Mouse (Mus musculus): Measurements from ENCODE around the gene Apbb2. TPM values are rescaled to one million over a fixed set of nuclear protein-coding genes. Genes with fewer than 3 reads are reported as not detected.

Gene Apbb2
- polyA plus RNA-seq, 1 experiment from 2014 or later = 30.9 TPM

GRCm38 (mm10) chr5:66319341-66319740 lies 299.2 kb downstream of the Apbb2 start:
- Histone ChIP-seq H3K27ac (replicated peaks in 1 of 2; ENCODE audit: control insufficient read depth in 1 of 2, insufficient read depth in 1 of 2, low read depth in 2 of 2, low read length in 2 of 2) (peak overlapping the region in 1 of 2 experiments; percentile 53; a peak in 2 of 4 replicates), H3K36me3 (ENCODE audit: control insufficient read depth, insufficient read depth, low read length) (no peaks in the 10 kb centered on the region), H3K9me3 (ENCODE audit: control insufficient read depth, low read length) (no peaks in the 10 kb centered on the region), H3K4me3 (ENCODE audit: control insufficient read depth in 1 of 2, insufficient read depth in 1 of 2, low read depth in 1 of 2, low read length in 2 of 2) (no peak overlapping the region), H3K4me2 (ENCODE audit: low read length) (peak overlapping the region; percentile 49), H3K9ac (ENCODE audit: low read length) (peak overlapping the region; percentile 16; the same call in 1 of the 2 replicates), H3K4me1 (ENCODE audit: control insufficient read depth in 2 of 2, insufficient read depth in 2 of 2, low read length in 2 of 2) (peaks cover 21 to 32% of the 10 kb centered on the region in 2 experiments), H3K27me3 (ENCODE audit: control insufficient read depth, insufficient read depth, low read length) (no peaks in the 10 kb centered on the region)
- WGBS = 69% methylated on average over 6 of the region's 6 CpGs
- ATAC-seq (ENCODE audit: insufficient number of reproducible peaks, insufficient read depth, low FRiP score, low read depth) = no peak

DNA sequence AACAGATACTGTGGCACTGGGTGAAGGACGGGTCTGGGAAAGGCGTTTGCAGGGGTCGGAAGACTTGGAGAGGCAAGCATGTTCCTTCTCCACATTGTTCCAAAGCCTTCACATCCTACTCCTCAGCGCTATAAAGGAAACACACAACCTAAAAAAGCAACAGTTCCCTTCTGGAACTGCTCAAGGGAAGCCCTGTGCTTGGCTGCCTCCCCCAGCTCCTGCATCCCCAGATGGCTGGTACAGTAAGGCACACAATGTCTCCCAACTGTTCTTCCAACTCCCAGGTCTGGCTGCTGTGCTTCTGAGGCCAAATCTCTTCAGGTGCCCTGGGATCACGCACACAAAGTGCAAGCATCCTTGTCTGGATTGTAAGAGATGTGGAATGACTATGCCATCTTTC lies 302.8 kb downstream of the Apbb2 start:
- WGBS = 91% methylated on average over 5 of the region's 5 CpGs
- H3K4me2 ChIP-seq (ENCODE audit: low read length) = no peak overlapping the region
- no peak overlapping the region for H3K27ac ChIP-seq (replicated peaks in 1 of 2; ENCODE audit: control insufficient read depth in 1 of 2, insufficient read depth in 1 of 2, low read depth in 2 of 2, low read length in 2 of 2)
- H3K9ac ChIP-seq (ENCODE audit: low read length) = no peak overlapping the region
- H3K4me1 ChIP-seq (ENCODE audit: control insufficient read depth in 2 of 2, insufficient read depth in 2 of 2, low read length in 2 of 2) = peaks cover 6 to 9% of the 10 kb centered on the region in 2 experiments
- no peaks in the 10 kb centered on the region for H3K9me3 ChIP-seq (ENCODE audit: control insufficient read depth, low read length)
- H3K27me3 ChIP-seq (ENCODE audit: control insufficient read depth, insufficient read depth, low read length) = no peaks in the 10 kb centered on the region
- ATAC-seq (ENCODE audit: insufficient number of reproducible peaks, insufficient read depth, low FRiP score, low read depth) = no peak
- peaks cover 7% of the 10 kb centered on the region for H3K36me3 ChIP-seq (ENCODE audit: control insufficient read depth, insufficient read depth, low read length)
- no peak overlapping the region for H3K4me3 ChIP-seq (ENCODE audit: control insufficient read depth in 1 of 2, insufficient read depth in 1 of 2, low read depth in 1 of 2, low read length in 2 of 2)

DNA sequence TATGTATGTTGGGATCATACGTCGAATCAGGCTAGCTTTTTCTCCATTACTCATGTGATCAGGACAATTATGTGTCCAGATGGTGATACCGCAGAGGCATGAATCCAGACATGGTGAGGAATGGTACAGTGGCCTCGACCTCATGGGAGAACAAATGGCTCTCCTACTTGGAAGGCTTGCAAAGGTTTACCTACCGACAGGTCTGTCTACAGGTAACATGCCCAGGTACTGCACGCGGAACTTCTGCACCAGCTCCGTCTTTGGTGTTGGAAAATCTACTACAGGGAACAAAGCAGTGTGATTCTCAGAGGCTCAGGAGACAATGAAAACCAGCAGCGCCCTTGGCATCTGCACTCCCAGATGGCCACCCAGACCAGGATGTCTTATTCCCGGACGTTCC lies 307.8 kb downstream of the Apbb2 start:
- H3K9me3 ChIP-seq (ENCODE audit: control insufficient read depth, low read length) = no peaks in the 10 kb centered on the region
- H3K9ac ChIP-seq (ENCODE audit: low read length) = no peak overlapping the region
- ATAC-seq (ENCODE audit: insufficient number of reproducible peaks, insufficient read depth, low FRiP score, low read depth) = no peak
- 95% methylated on average over 11 of the region's 11 CpGs for WGBS
- H3K4me2 ChIP-seq (ENCODE audit: low read length) = no peak overlapping the region
- no peak overlapping the region for H3K27ac ChIP-seq (replicated peaks in 1 of 2; ENCODE audit: control insufficient read depth in 1 of 2, insufficient read depth in 1 of 2, low read depth in 2 of 2, low read length in 2 of 2)
- no peaks in the 10 kb centered on the region for H3K4me1 ChIP-seq (ENCODE audit: control insufficient read depth in 2 of 2, insufficient read depth in 2 of 2, low read length in 2 of 2)
- no peak overlapping the region for H3K4me3 ChIP-seq (ENCODE audit: control insufficient read depth in 1 of 2, insufficient read depth in 1 of 2, low read depth in 1 of 2, low read length in 2 of 2)
- no peaks in the 10 kb centered on the region for H3K27me3 ChIP-seq (ENCODE audit: control insufficient read depth, insufficient read depth, low read length)
- H3K36me3 ChIP-seq (ENCODE audit: control insufficient read depth, insufficient read depth, low read length) = peaks cover 52% of the 10 kb centered on the region

- no peak overlapping the region for H3K9ac ChIP-seq (ENCODE audit: low read length)
- H3K27me3 ChIP-seq (ENCODE audit: control insufficient read depth, insufficient read depth, low read length) = no peaks in the 10 kb centered on the region
- H3K9me3 ChIP-seq (ENCODE audit: control insufficient read depth, low read length) = no peaks in the 10 kb centered on the region
- no peak for ATAC-seq (ENCODE audit: insufficient number of reproducible peaks, insufficient read depth, low FRiP score, low read depth)
- peaks cover 53% of the 10 kb centered on the region for H3K36me3 ChIP-seq (ENCODE audit: control insufficient read depth, insufficient read depth, low read length)
- H3K4me3 ChIP-seq (ENCODE audit: control insufficient read depth in 1 of 2, insufficient read depth in 1 of 2, low read depth in 1 of 2, low read length in 2 of 2) = no peak overlapping the region
- 75% methylated on average over 9 of the region's 9 CpGs for WGBS
- H3K4me1 ChIP-seq (ENCODE audit: control insufficient read depth in 2 of 2, insufficient read depth in 2 of 2, low read length in 2 of 2) = no peaks in the 10 kb centered on the region
- H3K4me2 ChIP-seq (ENCODE audit: low read length) = no peak overlapping the region
- no peak overlapping the region for H3K27ac ChIP-seq (replicated peaks in 1 of 2; ENCODE audit: control insufficient read depth in 1 of 2, insufficient read depth in 1 of 2, low read depth in 2 of 2, low read length in 2 of 2)
Measured at GRCm38 (mm10) chr5:66310328-66310727, 308.3 kb downstream of the Apbb2 start.

- no peak overlapping the region for H3K27ac ChIP-seq (replicated peaks in 1 of 2; ENCODE audit: control insufficient read depth in 1 of 2, insufficient read depth in 1 of 2, low read depth in 2 of 2, low read length in 2 of 2)
- 87% methylated on average over 8 of the region's 8 CpGs for whole genome bisulfite sequencing
- H3K9ac ChIP-seq (ENCODE audit: low read length) = no peak overlapping the region
- no peak overlapping the region for H3K4me3 ChIP-seq (ENCODE audit: control insufficient read depth in 1 of 2, insufficient read depth in 1 of 2, low read depth in 1 of 2, low read length in 2 of 2)
- H3K36me3 ChIP-seq (ENCODE audit: control insufficient read depth, insufficient read depth, low read length) = peaks cover 61% of the 10 kb centered on the region
- H3K27me3 ChIP-seq (ENCODE audit: control insufficient read depth, insufficient read depth, low read length) = no peaks in the 10 kb centered on the region
- ATAC-seq (ENCODE audit: insufficient number of reproducible peaks, insufficient read depth, low FRiP score, low read depth) = no peak
- H3K4me2 ChIP-seq (ENCODE audit: low read length) = no peak overlapping the region
- H3K9me3 ChIP-seq (ENCODE audit: control insufficient read depth, low read length) = no peaks in the 10 kb centered on the region
- H3K4me1 ChIP-seq (ENCODE audit: control insufficient read depth in 2 of 2, insufficient read depth in 2 of 2, low read length in 2 of 2) = no peaks in the 10 kb centered on the region
Measured at GRCm38 (mm10) chr5:66305511-66305910, 313.1 kb downstream of the Apbb2 start.

DNA sequence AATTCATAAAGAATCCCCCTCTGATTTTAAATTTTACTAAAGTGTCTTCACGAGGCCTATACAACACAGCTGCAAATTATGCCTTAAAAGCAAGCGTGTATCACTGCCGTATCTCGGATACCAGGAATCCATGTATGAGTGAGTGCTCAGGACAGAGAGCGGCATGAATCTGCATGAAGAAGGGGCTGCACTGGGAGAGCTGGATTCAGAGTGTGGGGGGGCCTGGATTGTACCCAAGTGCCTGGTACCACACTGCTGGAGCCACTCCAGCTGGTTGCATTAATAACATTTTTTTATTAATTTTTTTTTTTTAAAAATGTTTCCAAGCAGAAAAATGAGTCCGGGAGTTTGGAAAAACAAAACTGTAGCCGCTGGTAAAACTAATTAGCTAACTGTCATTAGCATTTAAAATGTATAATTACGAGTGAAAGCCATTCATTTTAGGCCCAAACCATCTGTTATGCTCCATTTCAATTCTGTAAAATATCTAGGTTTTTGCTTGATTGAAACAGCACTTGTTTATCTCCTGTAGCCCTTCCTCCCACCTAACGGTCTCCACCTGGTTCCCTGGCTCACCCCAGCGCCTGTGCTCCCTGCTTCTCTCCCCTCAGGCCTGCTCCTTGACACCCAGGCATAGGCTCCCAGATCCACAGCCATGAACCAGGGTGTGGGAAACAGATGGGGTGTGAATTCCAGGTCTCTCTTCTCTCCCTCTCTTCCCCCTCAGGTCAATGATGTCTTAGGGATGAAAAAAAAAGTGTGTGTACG lies 314.1 kb downstream of the Apbb2 start:
- Histone ChIP-seq H3K4me1 (ENCODE audit: control insufficient read depth in 2 of 2, insufficient read depth in 2 of 2, low read length in 2 of 2) (no peaks in the 10 kb centered on the region), H3K27me3 (ENCODE audit: control insufficient read depth, insufficient read depth, low read length) (no peaks in the 10 kb centered on the region), H3K27ac (replicated peaks in 1 of 2; ENCODE audit: control insufficient read depth in 1 of 2, insufficient read depth in 1 of 2, low read depth in 2 of 2, low read length in 2 of 2) (no peak overlapping the region), H3K4me2 (ENCODE audit: low read length) (no peak overlapping the region), H3K36me3 (ENCODE audit: control insufficient read depth, insufficient read depth, low read length) (peaks cover 58% of the 10 kb centered on the region), H3K9me3 (ENCODE audit: control insufficient read depth, low read length) (no peaks in the 10 kb centered on the region), H3K9ac (ENCODE audit: low read length) (no peak overlapping the region), H3K4me3 (ENCODE audit: control insufficient read depth in 1 of 2, insufficient read depth in 1 of 2, low read depth in 1 of 2, low read length in 2 of 2) (no peak overlapping the region)
- ATAC-seq (ENCODE audit: insufficient number of reproducible peaks, insufficient read depth, low FRiP score, low read depth) = no peak
- WGBS = 87% methylated on average over 11 of the region's 11 CpGs

DNA sequence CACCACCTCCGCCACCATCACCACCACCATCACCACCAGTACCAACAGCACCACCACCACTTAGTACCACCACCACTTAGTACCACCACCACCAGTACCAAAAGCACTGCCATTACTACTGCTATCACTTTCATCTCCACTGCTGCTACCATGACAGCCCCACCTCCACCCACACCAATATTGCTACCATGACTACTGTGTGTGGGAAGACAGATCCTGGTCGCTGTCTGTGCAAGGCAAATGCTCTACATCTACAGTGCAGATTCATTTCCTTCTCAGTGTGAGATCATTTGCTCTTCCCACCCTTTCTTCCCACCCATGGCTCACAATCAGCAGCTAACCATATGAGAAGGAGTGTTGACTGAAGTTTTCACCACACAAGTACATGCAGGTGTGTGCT lies 315.7 kb downstream of the Apbb2 start:
- H3K9ac ChIP-seq (ENCODE audit: low read length) = no peak overlapping the region
- H3K36me3 ChIP-seq (ENCODE audit: control insufficient read depth, insufficient read depth, low read length) = peaks cover 47% of the 10 kb centered on the region
- no peak overlapping the region for H3K27ac ChIP-seq (replicated peaks in 1 of 2; ENCODE audit: control insufficient read depth in 1 of 2, insufficient read depth in 1 of 2, low read depth in 2 of 2, low read length in 2 of 2)
- H3K27me3 ChIP-seq (ENCODE audit: control insufficient read depth, insufficient read depth, low read length) = no peaks in the 10 kb centered on the region
- ATAC-seq (ENCODE audit: insufficient number of reproducible peaks, insufficient read depth, low FRiP score, low read depth) = no peak
- H3K9me3 ChIP-seq (ENCODE audit: control insufficient read depth, low read length) = no peaks in the 10 kb centered on the region
- 93% methylated on average over 2 of the region's 2 CpGs for WGBS
- H3K4me2 ChIP-seq (ENCODE audit: low read length) = no peak overlapping the region
- no peaks in the 10 kb centered on the region for H3K4me1 ChIP-seq (ENCODE audit: control insufficient read depth in 2 of 2, insufficient read depth in 2 of 2, low read length in 2 of 2)
- no peak overlapping the region for H3K4me3 ChIP-seq (ENCODE audit: control insufficient read depth in 1 of 2, insufficient read depth in 1 of 2, low read depth in 1 of 2, low read length in 2 of 2)

Measured in heart, embryonic 14.5 days (tissue).